Mouse (Mus musculus) spleen, postnatal 10 days (tissue): ENCODE measurements around the gene Gm10722.
"Not testable (repeated sequence)": the region's sequence is repeated elsewhere in the genome, so short reads cannot be mapped to it uniquely, and the experiment has no call there.

Source experiments
- DNase-seq, 2 experiments: peaks; one replicate each; pipeline ENCODE4 v3.0.0; 2021 to 2022; ENCODE audit warnings: low spot score in 2 of 2

Gene Gm10722

DNA sequence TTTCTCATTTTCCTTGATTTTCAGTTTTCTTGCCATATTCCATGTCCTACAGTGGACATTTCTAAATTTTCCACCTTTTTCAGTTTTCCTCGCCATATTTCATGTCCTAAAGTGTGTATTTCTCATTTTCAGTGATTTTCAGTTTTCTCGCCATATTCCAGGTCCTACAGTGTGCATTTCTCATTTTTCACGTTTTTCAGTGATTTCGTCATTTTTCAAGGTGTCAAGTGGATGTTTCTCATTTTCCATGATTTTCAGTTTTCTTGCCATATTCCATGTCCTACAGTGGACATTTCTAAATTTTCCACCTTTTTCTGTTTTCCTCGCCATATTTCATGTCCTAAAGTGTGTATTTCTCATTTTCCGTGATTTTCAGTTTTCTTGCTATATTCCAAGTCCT, 24.9 kb downstream of the Gm10722 start:
- DNase-seq, result peak; percentile 76 to 95

DNA sequence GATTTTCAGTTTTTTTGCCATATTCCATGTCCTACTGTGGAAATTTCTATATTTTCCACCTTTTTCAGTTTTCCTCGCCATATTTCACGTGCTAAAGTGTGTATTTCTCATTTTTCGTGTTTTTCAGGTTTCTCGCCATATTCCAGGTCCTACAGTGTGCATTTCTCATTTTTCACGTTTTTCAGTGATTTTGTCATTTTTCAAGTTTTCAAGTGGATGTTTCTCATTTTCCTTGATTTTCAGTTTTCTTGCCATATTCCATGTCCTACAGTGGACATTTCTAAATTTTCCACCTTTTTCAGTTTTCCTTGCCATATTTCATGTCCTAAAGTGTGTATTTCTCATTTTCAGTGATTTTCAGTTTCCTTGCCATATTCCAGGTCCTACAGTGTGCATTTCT, 25.4 kb downstream of the Gm10722 start:
- peak in 1 of 2 experiments; percentile 56 for DNase-seq

DNA sequence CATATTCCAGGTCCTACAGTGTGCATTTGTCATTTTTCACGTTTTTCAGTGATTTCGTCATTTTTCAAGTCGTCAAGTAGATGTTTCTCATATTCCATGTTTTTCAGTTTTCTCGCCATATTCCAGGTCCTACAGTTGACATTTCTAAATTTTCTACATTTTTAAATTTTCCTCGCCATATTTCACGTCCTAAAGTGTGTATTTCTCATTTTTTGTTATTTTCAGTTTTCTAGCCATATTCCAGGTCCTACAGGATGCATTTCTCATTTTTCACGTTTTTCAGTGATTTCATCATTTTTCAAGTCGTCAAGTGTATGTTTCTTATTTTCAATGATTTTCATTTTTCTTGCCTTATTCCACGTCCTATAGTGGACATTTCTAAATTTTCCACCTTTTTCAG, 26.0 kb downstream of the Gm10722 start:
- peak in 1 of 2 experiments; percentile 57 for DNase-seq

DNA sequence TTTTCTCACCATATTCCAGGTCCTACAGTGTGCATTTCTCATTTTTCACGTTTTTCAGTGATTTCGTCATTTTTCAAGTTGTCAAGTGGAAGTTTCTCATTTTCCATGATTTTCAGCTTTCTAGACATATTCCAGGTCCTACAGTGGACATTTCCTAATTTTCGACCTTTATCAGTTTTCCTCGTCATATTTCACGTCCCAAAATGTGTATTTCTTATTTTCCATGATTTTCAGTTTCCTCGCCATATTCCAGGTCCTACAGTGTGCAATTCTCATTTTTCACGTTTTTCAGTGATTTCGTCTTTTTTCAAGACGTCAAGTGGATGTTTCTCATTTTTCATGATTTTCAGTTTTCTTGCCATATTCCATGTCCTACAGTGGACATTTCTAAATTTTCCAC, 26.5 kb downstream of the Gm10722 start:
- DNase-seq, result peak in 1 of 2 experiments; percentile 21

DNA sequence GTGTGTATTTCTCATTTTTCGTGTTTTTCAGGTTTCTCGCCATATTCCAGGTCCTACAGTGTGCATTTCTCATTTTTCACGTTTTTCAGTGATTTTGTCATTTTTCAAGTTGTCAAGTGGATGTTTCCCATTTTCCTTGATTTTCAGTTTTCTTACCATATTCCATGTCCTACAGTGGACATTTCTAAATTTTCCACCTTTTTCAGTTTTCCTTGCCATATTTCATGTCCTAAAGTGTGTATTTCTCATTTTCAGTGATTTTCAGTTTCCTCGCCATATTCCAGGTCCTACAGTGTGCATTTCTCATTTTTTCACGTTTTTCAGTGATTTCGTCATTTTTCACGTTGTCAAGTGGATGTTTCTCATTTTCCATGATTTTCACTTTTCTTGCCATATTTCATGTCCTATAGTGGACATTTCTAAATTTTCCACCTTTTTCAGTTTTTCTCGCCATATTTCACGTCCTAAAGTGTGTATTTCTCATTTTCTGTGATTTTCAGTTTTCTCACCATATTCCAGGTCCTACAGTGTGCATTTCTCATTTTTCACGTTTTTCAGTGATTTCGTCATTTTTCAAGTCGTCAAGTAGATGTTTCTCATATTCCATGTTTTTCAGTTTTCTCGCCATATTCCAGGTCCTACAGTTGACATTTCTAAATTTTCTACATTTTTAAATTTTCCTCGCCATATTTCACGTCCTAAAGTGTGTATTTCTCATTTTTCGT, 28.7 kb downstream of the Gm10722 start:
- peak; percentile 40 to 63 for DNase-seq

DNA sequence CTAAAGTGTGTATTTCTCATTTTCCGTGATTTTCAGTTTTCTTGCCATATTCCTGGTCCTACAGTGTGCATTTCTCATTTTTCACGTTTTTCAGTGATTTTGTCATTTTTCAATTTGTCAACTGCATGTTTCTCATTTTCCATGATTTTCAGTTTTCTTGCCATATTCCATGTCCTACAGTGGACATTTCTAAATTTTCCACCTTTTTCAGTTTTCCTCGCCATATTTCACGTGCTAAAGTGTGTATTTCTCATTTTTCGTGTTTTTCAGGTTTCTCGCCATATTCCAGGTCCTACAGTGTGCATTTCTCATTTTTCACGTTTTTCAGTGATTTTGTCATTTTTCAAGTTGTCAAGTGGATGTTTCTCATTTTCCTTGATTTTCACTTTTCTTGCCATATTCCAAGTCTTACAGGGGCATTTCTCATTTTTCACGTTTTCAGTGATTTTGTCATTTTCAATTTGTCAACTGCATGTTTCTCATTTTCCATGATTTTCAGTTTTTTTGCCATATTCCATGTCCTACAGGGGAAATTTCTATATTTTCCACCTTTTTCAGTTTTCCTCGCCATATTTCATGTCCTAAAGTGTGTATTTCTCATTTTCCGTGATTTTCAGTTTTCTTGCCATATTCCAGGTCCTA, 30.1 kb downstream of the Gm10722 start:
- peak in 1 of 2 experiments; percentile 65 for DNase-seq

DNA sequence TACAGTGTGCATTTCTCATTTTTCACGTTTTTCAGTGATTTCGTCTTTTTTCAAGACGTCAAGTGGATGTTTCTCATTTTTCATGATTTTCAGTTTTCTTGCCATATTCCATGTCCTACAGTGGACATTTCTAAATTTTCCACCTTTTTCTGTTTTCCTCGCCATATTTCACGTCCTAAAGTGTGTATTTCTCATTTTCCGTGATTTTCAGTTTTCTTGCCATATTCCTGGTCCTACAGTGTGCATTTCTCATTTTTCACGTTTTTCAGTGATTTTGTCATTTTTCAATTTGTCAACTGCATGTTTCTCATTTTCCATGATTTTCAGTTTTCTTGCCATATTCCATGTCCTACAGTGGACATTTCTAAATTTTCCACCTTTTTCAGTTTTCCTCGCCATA, 33.6 kb downstream of the Gm10722 start, which contains the start of gene Gm17535:
Gene Gm17535 (plus strand): TSS at position 301 of the 400 bp plus-strand sequence.
- not testable (repeated sequence) for DNase-seq

DNA sequence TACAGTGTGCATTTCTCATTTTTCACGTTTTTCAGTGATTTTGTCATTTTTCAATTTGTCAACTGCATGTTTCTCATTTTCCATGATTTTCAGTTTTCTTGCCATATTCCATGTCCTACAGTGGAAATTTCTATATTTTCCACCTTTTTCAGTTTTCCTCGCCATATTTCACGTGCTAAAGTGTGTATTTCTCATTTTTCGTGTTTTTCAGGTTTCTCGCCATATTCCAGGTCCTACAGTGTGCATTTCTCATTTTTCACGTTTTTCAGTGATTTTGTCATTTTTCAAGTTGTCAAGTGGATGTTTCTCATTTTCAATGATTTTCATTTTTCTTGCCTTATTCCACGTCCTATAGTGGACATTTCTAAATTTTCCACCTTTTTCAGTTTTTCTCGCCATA, 35.9 kb downstream of the Gm10722 start, which contains the start of gene Gm10715:
Gene Gm10715 (plus strand): TSS at position 301 of the 400 bp plus-strand sequence.
- DNase-seq, result not testable (repeated sequence)

DNA sequence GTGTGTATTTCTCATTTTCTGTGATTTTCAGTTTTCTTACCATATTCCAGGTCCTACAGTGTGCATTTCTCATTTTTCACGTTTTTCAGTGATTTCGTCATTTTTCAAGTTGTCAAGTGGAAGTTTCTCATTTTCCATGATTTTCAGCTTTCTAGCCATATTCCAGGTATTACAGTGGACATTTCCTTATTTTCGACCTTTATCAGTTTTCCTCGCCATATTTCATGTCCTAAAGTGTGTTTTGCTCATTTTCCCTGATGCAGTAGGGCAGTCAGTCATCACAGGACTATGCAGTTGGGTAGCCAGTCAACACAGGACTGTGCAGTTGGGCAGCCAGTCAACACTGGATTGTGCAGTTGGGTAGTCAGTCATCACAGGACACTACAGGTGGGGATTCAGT, 37.4 kb downstream of the Gm10722 start:
- not testable (repeated sequence) for DNase-seq
